Mouse (Mus musculus): ENCODE measurements around the gene Cerk. TPM values are rescaled to one million over a fixed set of nuclear protein-coding genes. Genes with fewer than 3 reads are reported as not detected.
"Not testable (repeated sequence)": the region's sequence is repeated elsewhere in the genome, so short reads cannot be mapped to it uniquely, and the experiment has no call there.

The Cerk gene
- total RNA-seq, 2 experiments from 2014 or later, result 8.0 to 9.5 TPM

- DNase-seq, result no peak
Measured at GRCm38 (mm10) chr15:86164718-86165345, 21.1 kb downstream of the Cerk start.

GRCm38 (mm10) chr15:86161800-86162199, 24.1 kb downstream of the Cerk start:
- DNase-seq, result not testable (repeated sequence)

- DNase-seq, result no peak
Measured at GRCm38 (mm10) chr15:86160906-86161305, 25.0 kb downstream of the Cerk start.

GRCm38 (mm10) chr15:86159719-86160118, 26.2 kb downstream of the Cerk start:
- no peak for DNase-seq

GRCm38 (mm10) chr15:86159093-86159492, 26.8 kb downstream of the Cerk start:
- DNase-seq, result no peak

GRCm38 (mm10) chr15:86156492-86156891, 29.4 kb downstream of the Cerk start:
- DNase-seq, result no peak

GRCm38 (mm10) chr15:86153481-86153960, 32.4 kb downstream of the Cerk start:
- no peak for DNase-seq

- DNase-seq, result no peak
Measured at GRCm38 (mm10) chr15:86150593-86150992, 35.3 kb downstream of the Cerk start.

- DNase-seq, result no peak
Measured at GRCm38 (mm10) chr15:86146922-86147321, 39.0 kb downstream of the Cerk start.

GRCm38 (mm10) chr15:86145046-86145445, 40.9 kb downstream of the Cerk start:
- DNase-seq, result no peak

GRCm38 (mm10) chr15:86144577-86144976, 41.4 kb downstream of the Cerk start:
- DNase-seq, result no peak

GRCm38 (mm10) chr15:86140323-86140722, 45.6 kb downstream of the Cerk start:
- peak; percentile 70 for DNase-seq

GRCm38 (mm10) chr15:86137638-86138037, 48.3 kb downstream of the Cerk start:
- DNase-seq, result peak; percentile 47

GRCm38 (mm10) chr15:86134941-86135783, 50.8 kb downstream of the Cerk start:
- peak; percentile 91 for DNase-seq

GRCm38 (mm10) chr15:86130657-86131056, 55.3 kb downstream of the Cerk start:
- no peak for DNase-seq

GRCm38 (mm10) chr15:86129036-86129435, 56.9 kb downstream of the Cerk start:
- no peak for DNase-seq

- DNase-seq, result peak; percentile 82
Measured at GRCm38 (mm10) chr15:86124359-86124758, 61.6 kb downstream of the Cerk start.

- DNase-seq, result no peak
Measured at GRCm38 (mm10) chr15:86123409-86123808, 62.5 kb downstream of the Cerk start.

- DNase-seq, result peak; percentile 52
Measured at GRCm38 (mm10) chr15:86122261-86122949, 63.5 kb downstream of the Cerk start.

- no peak for DNase-seq
Measured at GRCm38 (mm10) chr15:86119186-86119585, 66.8 kb downstream of the Cerk start.

GRCm38 (mm10) chr15:86117115-86118100, 68.5 kb downstream of the Cerk start:
- DNase-seq, result no peak

- no peak for DNase-seq
Measured at GRCm38 (mm10) chr15:86116421-86116820, 69.5 kb downstream of the Cerk start.
